Mouse (Mus musculus): Measurements from ENCODE around the gene Lgalsl. TPM values are rescaled to one million over a fixed set of nuclear protein-coding genes. Genes with fewer than 3 reads are reported as not detected.

The Lgalsl gene
- total RNA-seq (2021) (10 to 100 TPM; 21.2 to 33.0 TPM), polyA plus RNA-seq (2012; rRNA removed) (1.8 and 2.5 TPM in 2 replicates)
- long read RNA-seq, transcript Lgalsl-201 (5 exons, 3,362 nt) = major isoform, 31 of 34 reads
- long read RNA-seq, partial matches to known transcripts = 1 of 34 reads
- long read RNA-seq, other reads (novel, unspliced or antisense) = 2 of 34 reads

DNA sequence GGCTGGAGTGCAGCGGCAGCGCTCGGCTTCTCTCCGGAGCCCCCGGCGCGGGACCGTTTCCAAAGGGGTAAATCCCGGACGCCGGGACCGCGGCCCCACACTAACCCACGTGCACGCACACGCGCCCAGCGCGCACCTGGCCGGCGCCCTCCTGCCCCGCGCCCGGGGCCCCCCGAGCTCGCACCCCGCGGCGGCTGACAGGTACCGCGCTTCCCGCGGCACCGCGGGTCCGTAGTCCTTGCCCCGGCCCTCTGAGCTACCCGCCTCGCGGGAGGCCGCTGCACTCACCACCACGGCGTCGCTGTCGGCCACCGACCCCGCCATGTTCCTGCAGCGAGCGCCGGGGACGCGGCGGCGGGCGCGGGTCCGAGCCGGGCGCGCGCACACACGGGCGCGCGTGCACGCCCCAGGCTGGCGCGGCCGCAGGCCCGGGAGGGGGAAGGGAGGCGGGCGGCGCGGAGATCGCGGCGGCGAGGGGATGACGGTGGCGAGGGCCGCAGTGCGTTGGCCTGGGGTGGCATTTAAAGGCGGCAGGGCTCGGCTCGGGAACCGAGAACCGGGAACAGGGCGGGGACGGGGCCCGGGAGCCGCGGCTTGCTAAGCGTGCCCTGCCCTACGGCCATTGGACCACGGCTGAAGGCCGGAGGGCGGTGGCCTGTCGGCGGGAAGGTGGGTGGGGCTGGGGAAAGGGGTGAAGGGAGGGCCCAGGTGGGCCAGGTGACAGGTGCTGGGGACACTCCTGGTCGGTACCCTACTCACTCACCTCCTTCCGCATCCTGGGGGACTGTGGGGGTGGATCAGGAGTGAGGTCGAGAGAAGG lies at the start of gene Lgalsl:
TSS of gene Lgalsl (minus strand) at position 371 of the 820 bp plus-strand sequence.
- peak; percentile 90 for DNase-seq

GRCm38 (mm10) chr11:20878644-20879043 lies 47.8 kb upstream of the Lgalsl start:
- peak; percentile 40 for DNase-seq

DNA sequence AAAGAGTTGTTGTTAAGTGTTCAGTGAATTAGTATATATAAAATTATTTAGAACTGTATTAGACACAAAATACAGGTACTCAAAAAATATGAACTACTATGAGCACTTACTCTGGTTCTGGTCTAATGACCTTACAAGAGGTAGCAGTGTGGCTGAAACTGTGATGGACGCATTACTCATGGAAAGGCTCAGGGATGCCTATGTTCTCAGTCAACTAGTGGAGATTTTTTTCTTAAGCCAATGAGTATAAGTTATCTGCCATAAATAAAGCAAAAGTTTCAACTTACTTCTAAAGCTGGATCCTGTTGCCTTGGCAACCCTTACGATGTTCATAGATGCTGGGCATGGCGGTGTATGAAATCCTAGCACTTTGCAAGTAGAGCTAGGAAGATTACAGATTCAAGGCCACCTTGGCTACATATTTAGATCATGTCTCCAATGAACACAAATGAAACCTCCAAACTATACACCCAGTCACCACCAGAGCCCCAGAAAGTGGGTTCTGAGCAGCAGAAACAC lies 46.8 kb upstream of the Lgalsl start:
- no peak for DNase-seq

- no peak for DNase-seq
Observed at GRCm38 (mm10) chr11:20873386-20873785, 42.5 kb upstream of the Lgalsl start.

GRCm38 (mm10) chr11:20872911-20873310 lies 42.1 kb upstream of the Lgalsl start:
- DNase-seq = peak; percentile 84

- DNase-seq = peak; percentile 14
Observed at GRCm38 (mm10) chr11:20872444-20872843, 41.6 kb upstream of the Lgalsl start.

GRCm38 (mm10) chr11:20869927-20870326 lies 39.1 kb upstream of the Lgalsl start:
- DNase-seq = no peak

DNA sequence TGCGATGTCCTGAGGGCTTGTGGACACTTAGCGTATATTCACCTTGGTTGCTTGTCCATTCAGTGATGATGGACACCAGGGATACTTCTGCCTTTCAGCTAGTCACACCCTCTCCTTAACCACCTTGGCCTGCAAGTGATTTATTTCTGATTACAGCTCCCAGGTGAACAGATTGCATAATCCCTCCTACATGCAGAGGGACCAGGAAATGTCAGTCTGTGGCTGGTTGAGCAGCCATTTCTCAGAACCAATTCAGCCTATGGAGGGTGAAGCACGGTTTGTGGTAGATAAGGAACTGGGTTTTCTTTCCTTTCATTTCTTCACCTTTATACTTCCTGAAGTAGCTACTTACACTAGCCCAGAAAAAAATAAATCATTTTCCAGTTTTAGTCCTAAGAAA lies 34.6 kb upstream of the Lgalsl start:
- no peak for DNase-seq

GRCm38 (mm10) chr11:20864647-20865046 lies 33.8 kb upstream of the Lgalsl start:
- DNase-seq = no peak

DNA sequence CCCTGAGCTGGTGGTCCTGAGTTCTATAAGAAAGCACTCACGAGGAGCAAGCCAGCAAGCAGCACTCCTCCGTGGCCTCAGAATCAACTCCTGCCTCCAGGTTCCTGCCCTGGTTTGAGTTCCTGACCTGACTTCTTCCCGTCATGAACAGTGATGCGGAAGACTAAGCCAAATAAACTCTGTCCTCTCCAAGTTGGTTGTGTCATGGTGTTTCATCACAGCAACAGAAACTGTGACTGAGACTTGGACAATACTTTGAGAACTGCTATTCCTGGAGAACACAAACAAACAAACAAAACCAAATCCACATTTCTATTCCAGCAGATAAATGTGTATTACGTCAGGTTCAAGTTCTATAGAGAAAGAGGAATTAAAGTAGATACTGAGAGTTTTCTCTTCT lies 31.2 kb upstream of the Lgalsl start:
- no peak for DNase-seq

DNA sequence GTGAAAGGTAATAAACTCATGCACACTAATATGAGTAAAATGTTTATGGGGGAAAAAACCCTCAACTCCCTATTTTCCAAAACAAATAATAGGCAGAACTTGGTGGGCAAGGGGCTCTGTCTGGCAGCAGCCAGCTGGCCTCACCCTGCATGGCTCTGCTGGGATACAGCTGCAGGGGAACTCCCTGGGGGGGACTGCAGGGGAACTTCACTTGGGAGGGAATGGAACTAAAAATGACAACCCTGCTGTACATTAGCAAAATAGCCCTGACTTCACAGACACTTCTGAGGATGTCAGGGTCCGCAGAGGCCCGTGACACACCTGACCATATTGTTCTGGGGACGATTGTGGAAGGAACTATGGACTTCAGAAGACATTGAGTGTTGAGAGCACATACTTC lies 29.5 kb upstream of the Lgalsl start:
- DNase-seq = no peak

- DNase-seq = no peak
Observed at GRCm38 (mm10) chr11:20859858-20860257, 29.0 kb upstream of the Lgalsl start.

GRCm38 (mm10) chr11:20858921-20859668 lies 28.2 kb upstream of the Lgalsl start:
- DNase-seq = peak; percentile 80

GRCm38 (mm10) chr11:20857921-20858320 lies 27.1 kb upstream of the Lgalsl start:
- DNase-seq = no peak

- no peak for DNase-seq
Observed at GRCm38 (mm10) chr11:20854032-20854741, 23.3 kb upstream of the Lgalsl start.

GRCm38 (mm10) chr11:20850196-20850595 lies 19.3 kb upstream of the Lgalsl start:
- DNase-seq = no peak

- no peak for DNase-seq
Observed at GRCm38 (mm10) chr11:20849403-20849802, 18.5 kb upstream of the Lgalsl start.

GRCm38 (mm10) chr11:20837366-20837765 lies 6.5 kb upstream of the Lgalsl start:
- DNase-seq = no peak

DNA sequence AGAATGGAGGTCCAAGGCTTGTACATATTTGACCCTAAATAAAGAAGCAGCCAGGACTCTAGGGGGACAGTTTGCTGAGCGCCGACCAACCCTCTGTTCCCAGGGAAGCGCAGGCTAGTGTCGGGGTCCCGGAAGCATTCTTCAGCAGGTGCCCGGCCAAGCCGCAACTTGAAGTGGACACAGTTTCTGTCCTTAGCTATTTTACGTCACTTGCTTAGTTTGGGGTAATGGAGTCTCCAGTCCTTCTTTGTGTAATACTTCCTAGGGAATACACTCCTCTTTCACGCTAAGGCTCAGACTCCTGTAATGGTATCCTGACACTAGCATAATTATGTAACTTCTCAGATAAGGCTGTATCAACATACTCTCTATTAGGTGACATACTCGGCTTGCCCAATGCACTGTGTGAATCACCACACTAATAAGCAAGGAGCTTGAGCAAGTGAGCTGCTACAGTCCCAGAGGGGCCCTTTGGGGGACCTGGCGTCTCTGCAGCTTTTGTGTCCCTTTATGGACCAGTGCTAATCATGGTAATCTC lies 813 bp upstream of the Lgalsl start:
- DNase-seq = peak; percentile 31

DNA sequence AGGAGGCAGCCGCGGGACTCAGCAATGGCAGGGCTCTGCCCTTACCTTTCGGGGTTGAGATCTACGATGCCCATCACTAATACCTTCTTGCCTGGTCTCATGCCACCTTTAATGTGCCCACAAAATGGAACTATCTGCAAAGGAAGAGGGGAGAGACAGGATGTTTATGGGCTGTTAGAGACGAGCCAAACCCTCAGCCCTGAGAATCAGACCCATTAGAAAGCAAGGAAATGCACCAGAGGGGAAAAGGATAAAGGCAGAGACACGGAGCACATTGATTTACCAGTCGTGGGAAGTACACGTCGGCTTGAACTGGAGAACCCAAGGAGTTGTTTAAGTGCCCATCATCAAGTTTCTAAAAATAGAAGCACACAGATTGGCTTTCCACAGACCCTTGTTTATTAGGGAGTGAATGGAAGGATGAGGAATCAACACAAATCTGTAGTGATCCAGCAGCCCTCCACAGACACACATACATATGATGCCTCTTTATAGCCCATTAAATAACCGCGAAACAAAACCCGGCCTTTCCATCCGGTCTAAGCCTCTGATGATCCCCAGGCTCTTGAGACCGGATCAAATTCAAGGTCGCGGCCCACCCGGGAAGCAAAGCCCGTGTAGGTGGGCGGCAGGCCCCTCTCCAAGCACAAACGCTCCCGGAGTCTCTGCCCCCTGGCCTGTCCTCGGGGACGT lies 717 bp downstream of the Lgalsl start:
- peak; percentile 9 for DNase-seq

DNA sequence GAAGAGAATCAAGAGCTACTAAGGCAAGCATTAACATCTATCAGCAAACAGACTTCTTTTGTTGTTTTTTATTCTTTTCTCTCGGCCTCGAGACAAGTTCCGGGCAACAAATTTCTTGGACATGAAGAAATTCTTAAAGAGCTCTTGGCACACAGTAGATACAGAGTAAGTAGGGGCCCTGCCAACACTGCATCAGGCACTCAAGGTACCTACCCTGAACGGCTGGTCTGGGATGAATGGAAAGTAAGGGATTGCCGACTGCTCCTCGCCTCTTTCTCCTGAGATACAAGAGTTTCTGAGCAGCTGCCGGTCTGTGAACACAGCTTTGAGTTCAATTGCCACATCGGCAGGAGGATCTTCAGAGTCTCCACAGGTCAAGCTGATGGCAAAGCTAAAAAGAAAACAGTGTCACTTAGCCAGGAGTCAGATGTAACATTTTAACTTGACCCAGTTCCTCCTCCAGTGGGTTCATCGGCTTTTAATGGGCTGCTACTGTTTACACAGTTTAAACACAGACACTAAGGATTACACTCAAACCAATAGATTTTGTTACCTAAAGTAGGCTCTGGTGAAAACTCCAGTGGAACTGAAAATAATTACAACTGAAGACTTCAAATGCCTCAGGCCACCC lies 1.7 kb downstream of the Lgalsl start:
- no peak for DNase-seq
